Mouse (Mus musculus) G1E (cell line): Measurements from ENCODE around the gene Tpcn2.

ENCODE experiments used
- CTCF ChIP-seq: IDR thresholded peaks from 2 replicates; pipeline ENCODE4 v1.5.1; 2012; ENCODE audit warnings: low read depth, low read length, inconsistent platforms, mixed read lengths
- GATA1 ChIP-seq: IDR thresholded peaks from 2 replicates; pipeline ENCODE4 v1.6.1; 2012; ENCODE audit warnings: borderline replicate concordance, low read length, inconsistent platforms, mixed read lengths
- POLR2AphosphoS5 ChIP-seq: IDR thresholded peaks from 2 replicates; pipeline ENCODE4 v1.6.1; 2012; ENCODE audit warnings: low read depth, low read length, inconsistent platforms; ENCODE audit not compliant: insufficient replicate concordance
- TAL1 ChIP-seq: conservative IDR thresholded peaks from 2 replicates; pipeline ENCODE4 v1.6.1; 2012; ENCODE audit warnings: low read depth, low read length, inconsistent platforms, mixed read lengths

- TF ChIP-seq CTCF (no peak), GATA1 (no peak), TAL1 (no peak), POLR2AphosphoS5 (no peak)
These were observed 137.4 kb downstream of the Tpcn2 start for GRCm38 (mm10) chr7:145146252-145146930.
